Mouse (Mus musculus) MEL (cell line): ENCODE measurements around the gene Pigb.

Experiments used
- CTCF ChIP-seq, 3 experiments: IDR thresholded peaks in 2 of 3; conservative IDR thresholded peaks in 1 of 3; 2 replicates each; pipeline ENCODE4 v1.5.1; 2011 to 2012; ENCODE audit warnings: low read length in 3 of 3, low read depth in 2 of 3, mild to moderate bottlenecking in 2 of 3, improper control_type of control experiment in 1 of 3, inconsistent platforms in 1 of 3, mixed read lengths in 1 of 3, moderate library complexity in 1 of 3; ENCODE audit not compliant: control insufficient read depth in 1 of 3, insufficient read depth in 1 of 3, poor library complexity in 1 of 3, severe bottlenecking in 1 of 3
- POLR2A ChIP-seq, 2 experiments: IDR thresholded peaks; 2 replicates each; pipeline ENCODE4 v1.6.1; 2011 to 2012; ENCODE audit warnings: low read length in 2 of 2, mild to moderate bottlenecking in 2 of 2, control low read depth in 1 of 2, improper control_type of control experiment in 1 of 2, low read depth in 1 of 2, moderate library complexity in 1 of 2; ENCODE audit not compliant: control insufficient read depth in 1 of 2, insufficient read depth in 1 of 2, poor library complexity in 1 of 2

DNA sequence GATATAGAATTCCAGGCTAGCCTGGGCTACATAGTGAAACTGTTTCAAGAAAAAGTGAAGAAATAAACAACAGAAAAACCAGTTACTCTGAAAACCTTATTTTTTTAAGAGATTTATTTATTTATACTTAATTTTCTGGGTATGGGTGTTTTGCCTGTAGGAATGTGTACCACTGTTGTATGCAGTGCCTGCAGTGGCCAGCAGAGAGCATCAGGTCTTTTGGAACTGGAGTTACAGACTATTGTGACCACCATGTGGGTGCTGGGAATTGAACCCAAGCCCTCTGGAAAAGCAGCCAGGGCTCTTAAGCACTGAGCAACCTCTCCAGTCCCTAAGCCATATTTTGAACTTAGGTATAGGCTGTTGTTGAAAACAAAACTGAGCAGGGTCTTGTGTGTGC is 67.2 kb downstream of the Pigb start:
- no peak for TF ChIP-seq POLR2A (IDR thresholded peaks at IDR 0.05; ENCODE audit: control insufficient read depth in 1 of 2, insufficient read depth in 1 of 2, low read depth in 1 of 2, low read length in 2 of 2, poor library complexity in 1 of 2)
- TF ChIP-seq CTCF (IDR thresholded peaks at IDR 0.05 in 2 of 3, conservative IDR thresholded peaks at IDR 0.05 in 1 of 3; ENCODE audit: control insufficient read depth in 1 of 3, insufficient read depth in 1 of 3, low read depth in 2 of 3, low read length in 3 of 3, poor library complexity in 1 of 3, severe bottlenecking in 1 of 3) = peak; percentile 17 to 32 (median 25); a peak in 5 of 6 replicates
